Mouse (Mus musculus) liver, embryonic 14.5 days (tissue): ENCODE measurements around the gene Vipr2. TPM values are rescaled to one million over a fixed set of nuclear protein-coding genes. Genes with fewer than 3 reads are reported as not detected.

Experiments
- ATAC-seq: fragments of 200-750 bp; cut with Nextera tagmentation; 2 replicates; pipeline ENCODE4 v1.8.0; 2017; ENCODE audit warnings: moderate number of reproducible peaks, mild to moderate bottlenecking, moderate library complexity; ENCODE audit not compliant: insufficient read depth
- DNase-seq, 3 experiments: peaks; one replicate each; pipeline ENCODE4 v3.0.0-alpha.2; 2012 to 2013; ENCODE audit warnings: low read depth in 3 of 3, low spot score in 3 of 3
- H3K27ac ChIP-seq: fragments of 300-500 bp; sonication (generic); 2 replicates; pipeline ENCODE4 v1.5.1; 2014; ENCODE audit warnings: moderate library complexity, mild to moderate bottlenecking, control low read depth, inconsistent platforms
- H3K27me3 ChIP-seq: fragments of 300-500 bp; sonication (generic); 2 replicates; pipeline ENCODE4 v1.6.1; 2014; ENCODE audit warnings: mild to moderate bottlenecking, low read length, moderate library complexity; ENCODE audit not compliant: control insufficient read depth, insufficient read depth
- H3K36me3 ChIP-seq: fragments of 300-500 bp; sonication (generic); replicated peaks from 2 replicates; pipeline ENCODE4 v1.6.1; 2014; ENCODE audit warnings: low read depth; ENCODE audit not compliant: control insufficient read depth, insufficient read depth
- H3K4me1 ChIP-seq, 2 experiments: fragments of 200-500 bp in 1 of 2; fragments of 300-500 bp in 1 of 2; sonication (generic) in 1 of 2; replicated peaks; 2 replicates each; pipeline ENCODE4 v1.6.1; 2012 to 2014; ENCODE audit warnings: antibody characterized with exemption in 1 of 2, inconsistent platforms in 1 of 2, low read length in 1 of 2; ENCODE audit not compliant: control insufficient read depth in 2 of 2, insufficient read depth in 2 of 2
- H3K4me2 ChIP-seq: fragments of 300-500 bp; sonication (generic); 2 replicates; pipeline ENCODE4 v1.6.1; 2014; ENCODE audit warnings: low read depth, mild to moderate bottlenecking, control low read depth, moderate library complexity
- H3K4me3 ChIP-seq, 2 experiments: fragments of 200-500 bp in 1 of 2; fragments of 300-500 bp in 1 of 2; sonication (generic) in 1 of 2; 2 replicates each; pipeline ENCODE4 v1.5.1; 2012 to 2014; ENCODE audit warnings: low read depth in 2 of 2, low read length in 2 of 2, mild to moderate bottlenecking in 2 of 2, control low read depth in 1 of 2, inconsistent platforms in 1 of 2, moderate library complexity in 1 of 2; ENCODE audit not compliant: insufficient read depth in 1 of 2
- H3K9ac ChIP-seq: fragments of 300-500 bp; sonication (generic); replicated peaks from 2 replicates; pipeline ENCODE4 v1.6.1; 2014; ENCODE audit warnings: mild to moderate bottlenecking, control low read depth, moderate library complexity
- H3K9me3 ChIP-seq: fragments of 300-500 bp; sonication (generic); 2 replicates; pipeline ENCODE4 v1.6.1; 2016; ENCODE audit warnings: low read length, mixed read lengths; ENCODE audit not compliant: control insufficient read depth
- CTCF ChIP-seq: IDR thresholded peaks from 2 replicates; pipeline ENCODE4 v1.5.1; 2016; ENCODE audit warnings: antibody characterized with exemption, low read depth, control low read depth
- EP300 ChIP-seq: IDR thresholded peaks from 2 replicates; pipeline ENCODE4 v1.6.1; 2016; ENCODE audit warnings: antibody characterized with exemption, low read depth
- WGBS: fragments of 180-500 bp; shearing (Covaris S2); extraction: QIAGEN DNeasy Blood & Tissue Kit; methylation state at CpG from one replicate; pipeline ENCODE4 v1.1.7; 2014; ENCODE audit not compliant: insufficient replicate concordance; 5-methylcytosine and 5-hydroxymethylcytosine counted together
- polyA plus RNA-seq, 2 experiments: library from polyadenylated mRNA; depleted of rRNA in 1 of 2; stranded (reverse) in 1 of 2; unstranded in 1 of 2; fragments of >200 nt; fragmentation: Nextera tagmentation in 1 of 2; extraction: Ambion mirVana in 1 of 2; gene quantifications; 2 replicates each; pipeline versions ENCODE4 v1.2.1 to v1.2.3; 2012 to 2014

The Vipr2 gene
- polyA plus RNA-seq, 2 experiments, result 0.06 to 0.19 TPM

DNA sequence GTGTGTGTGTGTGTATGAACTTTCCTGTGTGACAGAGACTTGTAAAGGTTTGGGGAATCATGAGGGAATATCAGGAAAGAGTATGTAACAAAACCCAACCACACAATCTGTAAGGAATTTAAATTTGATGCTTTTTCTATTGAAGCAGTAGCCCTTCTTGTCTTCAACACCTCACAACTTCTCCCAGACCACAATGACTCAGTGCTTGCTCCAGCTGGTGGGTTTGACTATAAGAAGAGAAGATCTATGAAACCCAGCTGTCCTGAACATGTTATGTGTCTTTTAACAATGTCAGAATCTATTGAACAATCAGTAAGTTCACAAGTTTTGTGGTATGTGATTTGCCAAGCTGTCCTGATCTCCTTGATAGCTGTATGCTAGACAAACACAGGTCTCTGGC is 87.8 kb downstream of the Vipr2 start:
- ATAC-seq (no peak), DNase-seq (no peak)
- H3K27ac ChIP-seq, result no peak overlapping the region
- no peaks in the 10 kb centered on the region for H3K36me3 ChIP-seq
- TF ChIP-seq CTCF, result no peak
- H3K4me1 ChIP-seq, result no peaks in the 10 kb centered on the region
- H3K4me3 ChIP-seq, result no peak overlapping the region
- no peak overlapping the region for H3K4me2 ChIP-seq
- H3K27me3 ChIP-seq, result no peaks in the 10 kb centered on the region
- H3K9ac ChIP-seq, result no peak overlapping the region
- no peaks in the 10 kb centered on the region for H3K9me3 ChIP-seq

DNA sequence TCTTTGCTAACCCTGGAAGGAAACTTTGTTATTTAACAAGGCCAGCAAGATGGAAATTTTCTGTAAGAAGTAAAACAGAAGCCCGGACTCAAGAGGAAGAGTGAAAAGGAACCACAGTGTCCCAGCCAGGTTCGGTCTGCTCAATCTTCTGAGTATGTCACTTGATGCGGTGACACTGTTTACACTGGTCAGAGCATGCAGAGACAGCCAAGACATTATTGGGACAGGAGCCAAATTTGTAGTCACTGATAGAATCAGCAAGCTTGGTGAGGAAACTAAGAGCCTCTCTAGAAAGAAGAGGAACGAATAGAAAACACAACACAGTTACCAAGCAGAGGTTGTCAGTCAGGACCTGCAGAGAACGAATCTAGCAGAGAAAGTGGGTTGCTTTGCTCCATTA is 92.1 kb downstream of the Vipr2 start:
- TF ChIP-seq EP300 (no peak), CTCF (no peak)
- DNase-seq (no peak), ATAC-seq (no peak)
- no peak overlapping the region for H3K4me3 ChIP-seq
- no peak overlapping the region for H3K27ac ChIP-seq
- no peaks in the 10 kb centered on the region for H3K9me3 ChIP-seq
- no peaks in the 10 kb centered on the region for H3K4me1 ChIP-seq
- H3K27me3 ChIP-seq, result no peaks in the 10 kb centered on the region
- H3K9ac ChIP-seq, result no peak overlapping the region
- H3K36me3 ChIP-seq, result no peaks in the 10 kb centered on the region
- no peak overlapping the region for H3K4me2 ChIP-seq
- whole genome bisulfite sequencing, result 48% methylated on average over 5 of the region's 5 CpGs

DNA sequence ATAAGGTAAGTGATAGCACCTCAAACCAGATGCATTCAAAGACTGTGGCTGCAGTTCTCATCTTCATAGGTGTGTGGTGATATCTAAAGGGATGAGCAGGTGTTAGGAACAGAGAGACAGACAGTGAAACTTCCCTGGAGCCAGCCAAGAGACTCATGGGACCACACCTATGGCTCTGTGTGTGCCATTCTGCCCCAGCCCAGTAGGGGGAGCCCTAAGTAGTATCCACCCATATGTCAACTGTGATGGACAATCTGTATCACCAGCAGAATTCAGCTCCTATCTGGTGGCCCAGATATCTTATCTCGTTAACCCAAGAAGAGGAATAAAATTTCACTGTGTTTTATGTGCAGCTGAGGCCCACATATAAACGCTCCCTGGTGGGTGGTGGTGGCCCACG is 99.4 kb downstream of the Vipr2 start:
- H3K4me2 ChIP-seq, result no peak overlapping the region
- 33% methylated on average over 3 of the region's 3 CpGs for whole genome bisulfite sequencing
- no peaks in the 10 kb centered on the region for H3K27me3 ChIP-seq
- TF ChIP-seq CTCF (peak; percentile 77), EP300 (no peak)
- H3K36me3 ChIP-seq, result no peaks in the 10 kb centered on the region
- no peak; the same call in 1 of the 2 replicates for ATAC-seq
- DNase-seq, result peak in 1 of 3 experiments; percentile 24
- no peaks in the 10 kb centered on the region for H3K9me3 ChIP-seq
- H3K9ac ChIP-seq, result no peak overlapping the region
- no peak overlapping the region for H3K4me3 ChIP-seq
- no peaks in the 10 kb centered on the region for H3K4me1 ChIP-seq
- H3K27ac ChIP-seq, result no peak overlapping the region

DNA sequence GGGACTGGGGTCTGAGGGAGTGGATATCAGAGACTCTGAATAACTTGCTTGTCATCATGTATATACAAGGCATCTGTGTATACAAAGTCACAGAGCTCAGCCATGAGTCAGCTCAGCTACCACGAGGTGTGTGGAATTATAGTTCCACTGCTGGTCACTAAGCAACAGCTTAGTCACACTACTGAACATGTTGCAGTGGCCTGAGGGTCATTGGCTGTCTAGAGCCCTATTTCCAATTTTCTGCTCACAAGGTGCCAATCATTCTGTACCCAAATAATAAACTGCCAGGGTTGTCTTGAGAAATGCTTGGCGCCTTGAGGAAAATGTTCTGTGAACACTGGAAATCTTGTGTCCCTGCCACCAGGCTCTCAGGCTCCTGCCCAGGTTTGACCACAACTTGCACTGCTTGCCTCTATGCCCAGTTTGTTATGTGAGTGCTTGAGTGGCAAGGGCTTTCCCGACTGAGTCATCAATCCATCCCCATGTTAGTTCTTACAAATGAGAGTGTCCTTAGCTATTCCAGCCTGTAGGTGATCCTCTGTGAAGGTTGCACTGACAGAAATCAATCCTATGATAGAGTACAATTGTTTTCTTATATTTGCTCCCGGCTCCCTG is 104.0 kb downstream of the Vipr2 start:
- Histone ChIP-seq H3K36me3 (no peaks in the 10 kb centered on the region), H3K27ac (no peak overlapping the region), H3K27me3 (no peaks in the 10 kb centered on the region), H3K4me1 (no peaks in the 10 kb centered on the region), H3K4me2 (no peak overlapping the region), H3K9ac (no peak overlapping the region), H3K9me3 (no peaks in the 10 kb centered on the region), H3K4me3 (no peak overlapping the region)
- DNase-seq, result no peak
- WGBS, result 50% methylated on average over 4 of the region's 4 CpGs
- TF ChIP-seq CTCF (no peak), EP300 (no peak)
- ATAC-seq, result no peak

DNA sequence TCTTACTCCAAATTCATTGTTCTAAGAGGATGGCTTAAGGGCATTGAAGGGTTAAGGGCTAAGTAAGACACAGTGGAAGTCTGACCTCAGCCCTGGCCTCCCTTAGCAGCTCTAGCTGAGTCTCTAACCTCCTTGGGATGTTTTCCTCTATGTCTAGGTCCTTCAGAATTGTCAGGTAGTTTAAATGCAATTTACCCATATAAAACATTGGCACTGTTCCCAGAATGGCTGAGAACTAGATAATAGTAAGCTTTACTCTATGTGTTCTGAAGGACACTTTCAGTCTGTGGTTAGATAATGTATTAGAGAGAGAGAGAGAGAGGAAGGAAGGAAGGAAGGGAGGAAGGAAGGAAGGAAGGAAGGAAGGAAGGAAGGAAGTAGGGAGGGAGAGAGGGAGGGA is 104.8 kb downstream of the Vipr2 start:
- ATAC-seq (no peak), DNase-seq (no peak)
- no peaks in the 10 kb centered on the region for H3K9me3 ChIP-seq
- no peak overlapping the region for H3K4me2 ChIP-seq
- H3K27ac ChIP-seq, result no peak overlapping the region
- H3K4me3 ChIP-seq, result no peak overlapping the region
- TF ChIP-seq EP300, result no peak
- no peak for TF ChIP-seq CTCF
- no peak overlapping the region for H3K9ac ChIP-seq
- H3K4me1 ChIP-seq, result no peaks in the 10 kb centered on the region
- H3K36me3 ChIP-seq, result no peaks in the 10 kb centered on the region
- no peaks in the 10 kb centered on the region for H3K27me3 ChIP-seq
